Mouse (Mus musculus) neural tube, embryonic 12.5 days (tissue): ENCODE results near the gene Trem1. TPM values are rescaled to one million over a fixed set of nuclear protein-coding genes. Genes with fewer than 3 reads are reported as not detected.

Experiments
- ATAC-seq: fragments of 200-750 bp; cut with Nextera tagmentation; 2 replicates; pipeline ENCODE4 v1.8.0; 2017; ENCODE audit warnings: low read depth, mild to moderate bottlenecking, moderate TSS enrichment, moderate library complexity; ENCODE audit not compliant: low FRiP score
- H3K27ac ChIP-seq: fragments of 300-500 bp; sonication (generic); 2 replicates; pipeline ENCODE4 v1.5.1; 2016
- H3K27me3 ChIP-seq: fragments of 300-500 bp; sonication (generic); replicated peaks from 2 replicates; pipeline ENCODE4 v1.6.1; 2016; ENCODE audit warnings: mild to moderate bottlenecking
- H3K36me3 ChIP-seq: fragments of 300-500 bp; sonication (generic); 2 replicates; pipeline ENCODE4 v1.6.1; 2016; ENCODE audit warnings: mild to moderate bottlenecking
- H3K4me1 ChIP-seq: fragments of 300-500 bp; sonication (generic); 2 replicates; pipeline ENCODE4 v1.6.1; 2016
- H3K4me2 ChIP-seq: fragments of 300-500 bp; sonication (generic); replicated peaks from 2 replicates; pipeline ENCODE4 v1.6.1; 2016; ENCODE audit warnings: mild to moderate bottlenecking
- H3K4me3 ChIP-seq: fragments of 300-500 bp; sonication (generic); 2 replicates; pipeline ENCODE4 v1.5.1; 2016
- H3K9ac ChIP-seq: fragments of 300-500 bp; sonication (generic); 2 replicates; pipeline ENCODE4 v1.6.1; 2016; ENCODE audit warnings: mild to moderate bottlenecking
- H3K9me3 ChIP-seq: fragments of 300-500 bp; sonication (generic); 2 replicates; pipeline ENCODE4 v1.6.1; 2016; ENCODE audit warnings: mild to moderate bottlenecking
- WGBS: fragments of 180-500 bp; shearing (Covaris S2); methylation state at CpG from one replicate; pipeline ENCODE4 v1.1.7; 2016; 5-methylcytosine and 5-hydroxymethylcytosine counted together
- polyA plus RNA-seq: library from polyadenylated mRNA; unstranded; fragments of >200 nt; fragmentation: Nextera tagmentation; extraction: Ambion mirVana; gene quantifications from 2 replicates; pipeline ENCODE4 v1.2.1, GENCODE M21; 2016

Gene Trem1
- polyA plus RNA-seq, 1 experiment from 2014 or later: not detected

- no peaks in the 10 kb centered on the region for H3K36me3 ChIP-seq
- no peak overlapping the region for H3K4me2 ChIP-seq
- no peak for ATAC-seq
- WGBS: 88% methylated on average over 5 of the region's 5 CpGs
- no peaks in the 10 kb centered on the region for H3K9me3 ChIP-seq
- no peak overlapping the region for H3K27ac ChIP-seq
- H3K4me1 ChIP-seq: no peaks in the 10 kb centered on the region
- H3K4me3 ChIP-seq: no peak overlapping the region
- no peak overlapping the region for H3K9ac ChIP-seq
- no peaks in the 10 kb centered on the region; the same call in 1 of the 2 replicates for H3K27me3 ChIP-seq
These were observed 39.6 kb downstream of the Trem1 start for GRCm38 (mm10) chr17:48272158-48272557.

DNA sequence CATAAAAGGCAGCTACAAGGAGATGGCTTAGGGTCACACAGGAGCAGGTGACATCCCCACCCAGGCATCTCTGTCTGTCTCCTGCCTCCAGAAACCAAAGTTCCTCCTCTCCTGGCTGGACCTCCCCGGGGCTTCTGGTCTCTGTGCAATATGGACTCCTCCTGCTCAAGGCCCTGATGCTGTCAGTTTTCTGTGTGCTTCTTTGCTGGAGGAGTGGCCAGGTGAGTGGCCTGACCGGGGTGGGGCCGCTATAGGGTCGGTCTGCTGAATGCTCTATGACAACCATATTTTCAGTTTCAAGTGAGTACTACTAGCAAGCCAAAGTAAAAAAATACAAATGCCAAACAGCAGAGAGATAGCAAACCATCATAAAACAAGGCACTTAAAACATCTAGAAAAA lies 40.0 kb downstream of the Trem1 start:
- no peak for ATAC-seq
- no peaks in the 10 kb centered on the region for H3K4me1 ChIP-seq
- no peak overlapping the region for H3K4me2 ChIP-seq
- no peak overlapping the region for H3K27ac ChIP-seq
- no peaks in the 10 kb centered on the region for H3K9me3 ChIP-seq
- WGBS: 97% methylated on average over 4 of the region's 4 CpGs
- H3K9ac ChIP-seq: no peak overlapping the region
- H3K36me3 ChIP-seq: no peaks in the 10 kb centered on the region
- no peak overlapping the region for H3K4me3 ChIP-seq
- H3K27me3 ChIP-seq: no peaks in the 10 kb centered on the region; the same call in 1 of the 2 replicates

GRCm38 (mm10) chr17:48274098-48274497 lies 41.5 kb downstream of the Trem1 start:
- H3K4me2 ChIP-seq: no peak overlapping the region
- ATAC-seq: no peak
- H3K9me3 ChIP-seq: no peaks in the 10 kb centered on the region
- no peaks in the 10 kb centered on the region for H3K4me1 ChIP-seq
- no peak overlapping the region for H3K9ac ChIP-seq
- H3K27ac ChIP-seq: no peak overlapping the region
- 82% methylated on average over 4 of the region's 4 CpGs for WGBS
- no peaks in the 10 kb centered on the region for H3K36me3 ChIP-seq
- no peak overlapping the region for H3K4me3 ChIP-seq
- no peaks in the 10 kb centered on the region; the same call in 1 of the 2 replicates for H3K27me3 ChIP-seq

- Histone ChIP-seq H3K27ac (no peak overlapping the region), H3K4me3 (no peak overlapping the region), H3K9ac (no peak overlapping the region), H3K36me3 (no peaks in the 10 kb centered on the region), H3K9me3 (no peaks in the 10 kb centered on the region), H3K4me1 (no peaks in the 10 kb centered on the region), H3K4me2 (no peak overlapping the region), H3K27me3 (no peaks in the 10 kb centered on the region; the same call in 1 of the 2 replicates)
- WGBS: 27% methylated on average over 6 of the region's 6 CpGs
- ATAC-seq: 0 out of 2 replicates have a peak, but pooled peaks have one; percentile 37
These were observed 42.3 kb downstream of the Trem1 start for GRCm38 (mm10) chr17:48274885-48275284.

- H3K4me2 ChIP-seq: no peak overlapping the region
- no peaks in the 10 kb centered on the region for H3K4me1 ChIP-seq
- WGBS: 61% methylated on average over 7 of the region's 7 CpGs
- ATAC-seq: no peak
- H3K27ac ChIP-seq: no peak overlapping the region
- H3K4me3 ChIP-seq: no peak overlapping the region
- no peaks in the 10 kb centered on the region for H3K9me3 ChIP-seq
- H3K27me3 ChIP-seq: no peaks in the 10 kb centered on the region
- H3K9ac ChIP-seq: no peak overlapping the region
- no peaks in the 10 kb centered on the region for H3K36me3 ChIP-seq
These were observed 43.2 kb downstream of the Trem1 start for GRCm38 (mm10) chr17:48275736-48276135.

DNA sequence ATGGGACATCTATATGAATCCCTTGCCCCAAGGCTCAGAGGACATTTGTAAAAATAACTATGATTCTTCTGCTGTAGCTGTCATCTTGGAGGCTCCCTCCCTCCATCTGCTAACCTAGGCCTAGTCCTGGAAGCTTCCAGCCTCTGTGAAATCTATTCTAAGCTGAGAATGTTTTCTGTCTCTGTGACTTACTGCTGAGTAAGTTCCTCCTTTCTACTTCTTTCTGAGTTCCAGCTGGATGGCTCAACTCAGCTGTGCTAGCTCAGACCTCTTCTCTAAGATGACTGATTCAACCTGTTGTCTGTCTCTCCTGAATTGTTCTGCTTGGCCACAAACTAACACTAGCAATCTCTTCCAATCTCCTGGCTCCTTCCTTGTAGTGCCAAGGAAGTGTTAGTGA lies 45.8 kb downstream of the Trem1 start:
- no peaks in the 10 kb centered on the region for H3K36me3 ChIP-seq
- no peak overlapping the region for H3K27ac ChIP-seq
- no peak for ATAC-seq
- no peak overlapping the region for H3K4me2 ChIP-seq
- H3K9ac ChIP-seq: no peak overlapping the region
- H3K27me3 ChIP-seq: no peaks in the 10 kb centered on the region
- H3K4me3 ChIP-seq: no peak overlapping the region
- H3K9me3 ChIP-seq: no peaks in the 10 kb centered on the region
- no peaks in the 10 kb centered on the region; the same call in 1 of the 2 replicates for H3K4me1 ChIP-seq

DNA sequence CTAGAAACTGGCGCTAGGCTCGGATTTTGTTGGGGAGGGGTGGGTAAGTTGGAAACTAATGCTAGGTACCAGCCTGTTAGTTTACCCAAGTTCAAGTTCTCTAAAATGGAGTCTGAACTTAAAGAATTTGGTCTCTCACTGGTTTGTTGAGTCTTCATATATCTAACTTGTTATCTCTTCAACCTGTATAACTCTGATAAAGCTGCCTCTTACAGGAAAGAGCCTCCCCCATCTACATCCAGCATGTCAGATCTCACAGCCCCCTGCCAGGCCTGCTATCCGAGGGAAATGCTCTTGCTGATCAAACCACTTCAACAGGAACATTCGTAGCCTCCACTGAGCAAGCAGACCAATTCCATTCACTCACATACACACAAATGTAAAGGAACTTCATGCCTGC lies 46.4 kb downstream of the Trem1 start:
- no peak overlapping the region for H3K4me2 ChIP-seq
- no peaks in the 10 kb centered on the region for H3K9me3 ChIP-seq
- H3K4me1 ChIP-seq: no peaks in the 10 kb centered on the region; the same call in 1 of the 2 replicates
- H3K27me3 ChIP-seq: no peaks in the 10 kb centered on the region
- no peak overlapping the region for H3K4me3 ChIP-seq
- H3K9ac ChIP-seq: no peak overlapping the region
- WGBS: 86% methylated on average over 4 of the region's 4 CpGs
- no peaks in the 10 kb centered on the region for H3K36me3 ChIP-seq
- ATAC-seq: no peak
- H3K27ac ChIP-seq: no peak overlapping the region

DNA sequence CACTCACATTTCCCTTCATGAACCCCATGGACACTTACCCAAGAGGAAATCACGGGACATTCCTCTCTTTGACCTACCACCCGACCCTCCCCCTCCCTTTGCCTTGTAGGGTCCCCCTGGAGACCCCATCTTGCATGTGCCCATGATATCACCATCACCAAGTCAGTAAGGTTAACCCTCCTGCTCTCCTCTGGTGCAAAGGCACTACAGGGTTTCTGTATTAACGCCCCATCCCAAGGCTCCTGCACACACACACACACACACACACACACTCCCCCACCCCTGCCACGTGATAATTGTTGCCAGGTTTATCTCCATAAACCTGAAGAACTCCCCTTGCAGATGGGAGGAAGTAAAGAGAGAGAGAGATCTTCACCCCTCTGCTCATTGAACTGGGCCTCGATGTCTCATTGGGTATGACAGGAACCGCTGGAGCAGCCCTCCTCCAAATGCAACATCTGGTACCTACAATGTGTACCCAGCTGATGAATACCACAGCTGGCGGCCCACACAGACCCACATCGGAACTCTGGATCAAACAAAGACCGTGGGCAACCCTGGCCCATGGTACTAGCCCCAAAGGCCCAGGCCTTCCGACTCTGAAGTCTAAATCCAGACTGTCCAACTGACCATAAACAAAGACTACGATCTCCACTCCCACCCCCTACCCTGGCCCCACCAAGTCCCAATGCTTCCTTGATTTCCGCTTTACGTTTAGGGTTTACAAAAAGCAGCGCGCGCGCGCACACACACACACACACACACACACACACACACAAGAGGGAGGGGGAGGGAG lies 48.6 kb downstream of the Trem1 start:
- Histone ChIP-seq H3K27ac (no peak overlapping the region), H3K4me3 (peak overlapping the region; percentile 13; the same call in 1 of the 2 replicates), H3K36me3 (no peaks in the 10 kb centered on the region), H3K9ac (peak overlapping the region; percentile 38), H3K9me3 (no peaks in the 10 kb centered on the region), H3K4me1 (no peaks in the 10 kb centered on the region; the same call in 1 of the 2 replicates), H3K27me3 (no peaks in the 10 kb centered on the region), H3K4me2 (peak overlapping the region; percentile 53)
- 0 out of 2 replicates have a peak, but pooled peaks have one; percentile 41 for ATAC-seq
- 38% methylated on average over 18 of the region's 18 CpGs for WGBS

- ATAC-seq: no peak
- WGBS: 4% methylated on average over 3 of the region's 3 CpGs
- peak overlapping the region; percentile 38 for H3K9ac ChIP-seq
- H3K4me1 ChIP-seq: no peaks in the 10 kb centered on the region; the same call in 1 of the 2 replicates
- H3K27me3 ChIP-seq: no peaks in the 10 kb centered on the region
- no peaks in the 10 kb centered on the region for H3K9me3 ChIP-seq
- H3K4me2 ChIP-seq: peak overlapping the region; percentile 53
- no peaks in the 10 kb centered on the region for H3K36me3 ChIP-seq
- no peak overlapping the region for H3K27ac ChIP-seq
- H3K4me3 ChIP-seq: peak overlapping the region; percentile 13; the same call in 1 of the 2 replicates
These were observed 49.1 kb downstream of the Trem1 start for GRCm38 (mm10) chr17:48281739-48282085.

DNA sequence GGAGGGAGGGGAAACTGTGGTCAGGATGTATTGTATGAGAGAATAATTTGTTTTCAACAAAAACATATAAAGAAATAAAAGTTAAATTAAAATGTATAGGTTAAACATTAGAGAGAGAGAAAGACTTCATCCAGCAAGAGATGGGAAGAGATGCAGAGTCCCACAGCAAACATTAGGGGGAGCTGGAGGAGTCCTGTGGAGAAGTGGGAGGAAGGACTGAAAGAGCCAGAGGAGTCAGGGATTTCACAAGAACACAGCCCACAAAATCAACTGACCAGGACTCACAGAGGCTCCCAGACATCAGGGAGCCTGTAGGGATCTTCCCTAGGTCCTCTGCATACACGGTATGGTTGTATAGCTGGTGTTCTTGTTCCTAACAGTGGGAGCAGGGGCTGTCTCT lies 54.2 kb downstream of the Trem1 start:
- WGBS: 33% methylated on average over 1 of the region's 1 CpGs
- Histone ChIP-seq H3K9me3 (no peaks in the 10 kb centered on the region), H3K9ac (no peak overlapping the region), H3K27me3 (no peaks in the 10 kb centered on the region), H3K4me3 (no peak overlapping the region), H3K27ac (no peak overlapping the region), H3K4me2 (no peak overlapping the region), H3K36me3 (no peaks in the 10 kb centered on the region), H3K4me1 (no peaks in the 10 kb centered on the region)
- ATAC-seq: no peak

GRCm38 (mm10) chr17:48287276-48287675 lies 54.7 kb downstream of the Trem1 start:
- ATAC-seq: no peak
- H3K9me3 ChIP-seq: no peaks in the 10 kb centered on the region
- no peaks in the 10 kb centered on the region for H3K36me3 ChIP-seq
- no peak overlapping the region for H3K4me2 ChIP-seq
- no peak overlapping the region for H3K27ac ChIP-seq
- no peak overlapping the region for H3K4me3 ChIP-seq
- no peaks in the 10 kb centered on the region for H3K4me1 ChIP-seq
- H3K9ac ChIP-seq: no peak overlapping the region
- H3K27me3 ChIP-seq: no peaks in the 10 kb centered on the region
- 56% methylated on average over 2 of the region's 2 CpGs for WGBS

- H3K4me2 ChIP-seq: no peak overlapping the region
- no peaks in the 10 kb centered on the region for H3K27me3 ChIP-seq
- H3K4me3 ChIP-seq: no peak overlapping the region
- no peaks in the 10 kb centered on the region for H3K36me3 ChIP-seq
- no peaks in the 10 kb centered on the region for H3K9me3 ChIP-seq
- no peak overlapping the region for H3K27ac ChIP-seq
- H3K9ac ChIP-seq: no peak overlapping the region
- no peaks in the 10 kb centered on the region for H3K4me1 ChIP-seq
- ATAC-seq: no peak
- 82% methylated on average over 5 of the region's 5 CpGs for WGBS
These were observed 61.1 kb downstream of the Trem1 start for GRCm38 (mm10) chr17:48293500-48294194.
